Mouse (Mus musculus) mouse embryonic stem cell (cell line): ENCODE measurements around the gene Dedd2.
"Not testable (repeated sequence)": the region's sequence is repeated elsewhere in the genome, so short reads cannot be mapped to it uniquely, and the experiment has no call there.

Experiments
- in situ Hi-C, 2 experiments: fragments of 300-500 bp; cut with MboI; formaldehyde crosslinking; loops; 1 replicate in 1 of 2; 3 replicates in 1 of 2; pipeline ENCODE4 v1.14.3; 2019 to 2020; ENCODE audit warnings: low sequenced_read_pairs in 2 of 2, low pct_unique_long_range_greater_than_20kb in 1 of 2, mixed read lengths in 1 of 2; ENCODE audit not compliant: unreplicated experiment in 1 of 2

The Dedd2 gene

DNA sequence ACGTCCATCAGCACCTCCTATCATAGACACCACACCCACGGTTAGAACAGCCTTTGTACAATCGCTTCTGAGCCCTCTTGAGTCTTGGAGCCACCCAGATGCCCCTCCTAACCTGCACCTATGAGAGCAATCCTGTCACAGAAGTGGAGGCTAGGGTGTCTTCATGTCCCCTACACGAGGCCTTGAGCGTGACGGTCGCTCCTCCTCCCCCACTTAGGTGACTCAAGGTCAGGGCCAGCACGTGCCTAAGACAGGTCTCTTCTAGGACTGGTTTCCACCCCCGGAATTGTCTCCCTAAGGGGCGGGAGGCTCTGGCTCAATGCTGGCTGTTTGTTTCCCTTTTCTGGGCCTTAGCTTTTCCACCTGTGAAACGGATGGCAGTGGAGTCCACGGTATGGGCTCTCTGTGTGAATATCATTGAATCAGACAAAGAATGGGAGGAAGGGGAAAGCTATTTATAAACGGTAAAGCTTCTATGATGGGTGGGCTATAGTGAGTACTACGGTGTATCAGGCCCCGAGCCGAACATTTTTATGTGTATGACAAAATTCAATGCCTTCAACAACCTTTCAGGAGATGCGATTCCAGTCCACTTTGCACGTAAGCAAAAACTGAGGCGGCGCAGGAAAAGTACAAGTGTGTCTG, at the start of gene Dedd2:
Dedd2 (minus strand) TSS at position 159 of the 645 bp plus-strand sequence.
- in situ Hi-C loops = no loop called here

DNA sequence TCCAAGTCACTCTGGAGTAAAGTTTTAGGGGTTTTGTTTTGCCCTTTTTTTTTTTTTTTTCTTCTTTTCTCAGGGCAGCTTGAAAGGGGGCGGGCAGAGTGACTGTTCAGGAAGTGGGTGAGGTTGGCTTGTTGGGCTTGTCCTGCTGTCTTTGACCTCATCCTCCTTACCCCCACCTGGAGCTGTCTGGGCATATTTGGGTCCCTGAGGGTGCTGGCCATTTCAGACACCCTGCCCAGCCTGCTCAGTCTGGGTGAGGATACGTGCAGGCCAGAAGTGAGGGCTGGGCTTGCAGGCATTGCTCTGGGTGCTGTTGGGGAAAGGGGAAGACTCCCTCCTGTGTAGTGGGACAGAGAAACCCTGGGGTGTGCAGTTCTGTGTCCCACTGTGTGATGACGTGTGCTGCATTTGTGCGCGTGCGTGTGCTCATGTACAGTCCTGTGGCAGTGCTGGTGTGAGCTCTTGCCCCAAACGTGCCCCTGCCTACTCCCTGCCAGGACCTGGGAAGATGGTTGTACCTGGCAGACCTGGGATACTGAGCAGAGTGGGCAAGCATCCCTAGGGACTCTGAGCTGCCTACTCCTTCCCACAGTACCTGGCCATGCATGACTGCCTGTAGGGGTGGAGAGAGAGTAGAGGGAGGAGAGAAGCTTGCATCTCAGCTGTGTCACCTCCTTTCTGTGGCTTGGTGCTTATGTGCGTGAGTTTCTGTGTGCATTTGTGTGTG, 49.3 kb upstream of the Dedd2 start:
- in situ Hi-C loops = no loop called here

DNA sequence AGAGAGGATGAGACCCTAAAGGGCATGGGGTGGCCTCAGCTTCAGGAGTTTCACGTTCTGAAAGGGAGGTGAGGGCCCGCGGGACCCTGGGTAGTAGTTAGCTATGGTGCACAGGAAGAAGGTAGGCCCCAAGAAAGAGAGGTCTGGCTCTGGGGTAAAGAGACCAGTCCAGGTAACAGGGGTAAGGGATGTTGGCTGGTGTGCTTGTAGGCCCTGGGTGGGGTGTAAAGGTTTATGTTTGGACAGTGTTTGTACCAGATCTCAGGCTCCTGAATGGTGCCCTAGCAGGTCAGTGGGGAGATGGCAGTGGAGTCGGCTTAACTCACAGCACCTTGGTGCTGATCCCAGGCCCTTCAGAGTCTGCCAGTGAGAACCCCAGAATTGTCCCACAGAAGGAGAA, 48.6 kb upstream of the Dedd2 start:
- in situ Hi-C loops = no loop called here

DNA sequence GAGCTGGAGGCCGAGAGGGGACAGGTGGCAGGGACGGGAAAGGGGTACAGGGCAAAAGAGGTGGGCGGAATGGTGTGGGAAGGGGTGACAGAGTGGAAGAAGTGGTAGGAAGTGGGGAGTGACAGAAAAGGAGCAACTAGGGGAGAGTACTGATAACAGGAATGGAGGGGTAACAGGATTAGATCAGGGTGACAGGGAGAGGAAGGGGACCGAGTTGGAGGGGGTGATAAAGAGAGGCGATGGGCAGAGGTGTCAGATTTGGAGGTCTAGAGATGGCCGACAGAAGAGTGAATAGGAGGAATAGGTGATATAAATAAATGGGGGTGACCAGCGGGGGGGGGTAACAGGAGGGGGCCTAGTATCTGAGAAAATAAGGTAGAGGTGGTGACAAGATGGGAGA, 48.2 kb upstream of the Dedd2 start:
- in situ Hi-C loops = no loop called here

DNA sequence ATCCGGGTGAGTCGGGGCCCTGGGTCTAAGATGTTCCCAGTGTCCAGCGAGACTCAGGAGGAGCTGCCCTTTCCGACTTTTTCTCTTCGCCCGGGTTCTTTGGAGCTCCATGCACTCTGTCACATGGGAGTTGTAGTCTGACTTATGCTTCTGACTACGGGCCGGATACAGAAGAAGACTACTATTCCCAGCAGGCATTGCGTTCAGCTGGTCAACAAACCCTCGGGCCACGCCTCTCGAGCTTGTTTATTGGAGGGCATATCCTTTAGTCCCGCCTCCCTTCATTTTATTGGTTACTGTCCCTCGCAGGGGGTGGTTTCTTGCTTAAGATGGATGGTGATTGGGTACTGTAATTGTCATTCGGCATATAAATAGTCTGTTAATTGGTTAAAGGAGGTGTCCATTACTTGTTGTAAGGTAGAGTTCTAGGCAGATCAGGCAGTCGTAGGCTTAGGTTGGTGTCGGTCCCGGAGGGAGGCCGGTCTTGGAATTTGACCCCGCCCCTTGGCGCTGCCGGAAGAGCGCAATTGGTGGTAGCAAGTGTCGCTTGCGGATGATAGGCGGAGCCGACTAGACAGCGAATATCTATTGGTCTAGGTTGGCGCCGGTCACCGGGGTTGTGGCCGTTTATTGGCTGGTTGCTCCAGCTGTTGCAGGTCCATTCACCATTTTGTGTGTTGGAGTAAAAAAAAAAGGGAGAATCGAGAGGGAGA, 47.5 kb upstream of the Dedd2 start:
- in situ Hi-C loops = no loop called here

DNA sequence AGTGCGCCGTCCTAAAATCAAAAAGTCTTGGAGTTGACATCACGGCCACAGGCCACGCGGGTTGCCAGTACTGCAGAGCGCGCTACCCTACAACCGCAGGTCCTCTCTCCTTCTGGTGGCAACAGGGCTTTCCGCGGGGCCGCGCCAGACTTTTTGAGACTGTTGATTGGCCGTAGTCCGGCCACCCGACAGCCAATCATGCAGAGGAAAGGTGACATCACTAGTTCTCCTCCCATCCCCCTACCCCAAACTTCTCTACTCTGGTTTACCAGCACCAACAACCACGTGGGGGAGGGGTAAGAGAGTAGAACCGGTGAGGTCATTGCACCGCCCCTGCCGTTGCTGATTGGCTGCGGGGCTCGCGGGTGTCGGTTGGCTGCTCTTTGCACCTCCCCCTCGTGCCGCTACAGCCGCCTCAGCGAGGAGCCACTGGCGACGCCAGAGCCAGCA, 46.9 kb upstream of the Dedd2 start, which contains the start of gene Cic:
Cic (plus strand) TSS at position 404 of the 450 bp plus-strand sequence.
- in situ Hi-C loops = no loop called here

DNA sequence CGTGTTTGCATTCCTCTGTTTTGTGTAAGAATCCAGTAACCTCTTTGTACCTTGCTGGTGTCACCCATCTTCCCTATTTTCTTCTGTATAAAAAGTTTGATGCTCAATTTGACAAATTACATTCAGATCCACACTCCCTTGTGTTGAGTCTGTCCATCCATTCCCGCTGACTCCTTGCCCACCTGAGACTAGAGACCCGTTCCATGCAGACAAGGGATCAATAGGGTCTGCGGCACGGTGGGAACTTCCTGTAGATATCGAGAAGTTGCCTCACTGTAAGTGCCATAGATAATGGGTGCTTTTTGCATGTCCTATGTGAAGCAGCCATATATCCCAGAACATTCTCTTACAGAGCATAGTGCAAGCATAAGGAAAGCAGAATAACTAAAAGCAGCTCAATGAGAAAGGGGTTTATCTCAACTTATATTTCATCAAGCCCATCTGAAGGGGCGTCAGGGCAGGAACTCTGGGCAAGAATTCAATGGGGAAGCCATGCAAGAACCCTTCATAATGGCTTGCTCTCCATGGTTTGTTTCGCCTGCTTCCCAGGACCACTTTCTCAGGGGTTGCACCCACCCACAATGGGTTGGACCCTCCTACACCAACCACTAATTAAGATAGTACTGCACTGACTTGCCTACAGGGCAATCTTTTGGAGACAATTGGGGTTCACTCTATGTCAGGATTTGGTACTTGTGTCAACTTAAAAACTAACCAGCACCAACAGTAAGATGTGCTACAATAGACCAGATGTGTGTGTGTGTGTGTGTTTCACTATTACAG, 46.0 kb upstream of the Dedd2 start:
- in situ Hi-C loops = no loop called here

DNA sequence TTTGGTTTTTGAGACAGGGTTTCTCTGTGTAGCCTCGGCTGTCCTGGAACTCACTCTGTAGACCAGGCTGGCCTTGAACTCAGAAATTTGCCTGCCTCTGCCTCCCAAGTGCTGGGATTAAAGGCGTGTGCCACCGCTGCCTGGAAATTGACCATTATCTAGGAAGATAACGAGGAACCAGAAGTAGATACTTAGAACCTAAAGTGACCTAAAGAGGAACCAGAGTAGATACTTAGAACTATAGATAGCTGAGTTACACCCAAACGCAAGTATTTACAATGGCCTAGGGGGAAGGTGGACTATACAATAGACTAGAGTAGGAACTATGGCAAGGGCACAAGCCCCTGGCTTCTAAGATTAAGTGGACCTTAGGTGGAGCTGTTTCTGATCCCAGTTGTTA, 45.3 kb upstream of the Dedd2 start:
- in situ Hi-C loops = not testable (repeated sequence)

DNA sequence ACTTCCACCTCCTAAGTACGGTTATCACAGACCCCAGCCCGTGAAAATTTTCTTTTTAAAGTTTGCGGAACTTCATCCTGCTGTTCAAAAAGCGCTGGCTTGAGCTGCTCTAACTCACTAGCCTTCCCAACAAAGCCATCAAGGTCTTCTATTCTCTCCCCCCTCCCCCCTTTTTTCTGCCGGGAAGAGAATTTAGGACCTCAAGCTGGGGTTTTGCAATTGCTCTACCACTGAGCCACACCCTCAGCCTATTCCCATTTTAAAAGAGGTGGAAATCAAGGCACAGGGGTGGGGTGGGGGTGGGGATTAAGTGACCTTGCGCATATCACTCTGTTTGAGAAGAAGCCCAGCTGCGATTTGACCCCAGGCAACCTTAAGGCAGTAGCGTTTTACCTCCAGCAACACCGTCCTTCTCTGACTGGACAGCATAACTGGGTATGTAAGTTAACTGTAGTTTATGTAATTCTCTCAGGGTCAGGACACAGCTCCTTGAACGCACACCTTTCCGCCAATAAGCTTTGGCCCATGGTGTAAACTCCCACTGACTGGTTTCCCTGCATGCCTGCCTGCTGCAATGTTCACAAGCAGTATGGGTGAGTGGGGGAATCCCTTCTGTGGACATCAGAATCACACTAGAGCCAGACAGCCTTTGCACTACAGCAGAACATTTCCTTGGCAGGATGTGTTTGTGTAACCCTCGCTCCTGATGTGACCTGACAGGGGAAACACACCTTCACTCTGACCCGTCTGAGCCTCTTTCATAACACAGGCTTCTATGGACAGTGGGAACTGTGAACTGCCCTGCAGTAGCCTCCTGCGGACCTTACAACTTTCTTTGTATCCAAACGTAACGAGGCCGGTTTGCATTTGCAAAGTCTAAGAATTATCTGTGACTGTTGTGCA, 43.8 kb upstream of the Dedd2 start:
- in situ Hi-C loops = no loop called here

DNA sequence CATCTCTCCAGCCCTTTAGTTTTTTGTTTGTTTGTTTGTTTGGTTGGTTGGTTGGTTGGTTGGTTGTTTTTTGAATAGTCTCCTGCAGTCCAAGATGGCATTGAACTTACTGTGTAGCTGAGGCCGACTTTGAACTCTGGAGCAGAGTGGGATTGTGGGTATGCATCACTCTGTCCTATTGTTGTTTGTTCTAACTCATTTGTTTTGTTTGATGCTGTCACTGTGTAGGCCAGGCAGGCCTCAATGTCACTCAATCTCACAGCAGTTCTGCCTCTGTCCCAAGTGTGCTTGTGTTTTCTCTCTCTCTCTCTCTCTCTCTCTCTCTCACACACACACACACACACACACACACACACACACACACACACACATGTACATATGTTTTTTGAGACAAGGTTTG, 41.5 kb upstream of the Dedd2 start:
- in situ Hi-C loops = no loop called here

DNA sequence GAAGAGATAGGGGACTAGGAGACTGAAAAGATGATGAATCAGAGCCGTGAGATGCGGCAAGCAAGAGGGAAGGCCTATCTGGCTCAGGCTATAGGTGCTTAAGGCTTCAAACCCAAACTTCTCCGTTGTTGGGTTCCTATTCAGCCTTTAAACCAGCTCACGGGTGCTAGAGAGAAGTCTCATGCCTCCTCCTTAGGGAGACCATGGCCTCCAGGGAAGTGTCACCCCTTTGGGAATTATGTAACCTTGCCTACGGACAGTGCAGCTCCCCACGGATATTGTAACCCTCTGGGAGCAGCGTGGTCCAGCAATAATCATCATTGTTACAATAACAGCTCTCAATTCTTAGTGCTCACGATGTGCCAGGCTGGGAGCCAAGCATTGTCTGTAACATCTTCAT, 31.4 kb upstream of the Dedd2 start:
- in situ Hi-C loops = no loop called here

DNA sequence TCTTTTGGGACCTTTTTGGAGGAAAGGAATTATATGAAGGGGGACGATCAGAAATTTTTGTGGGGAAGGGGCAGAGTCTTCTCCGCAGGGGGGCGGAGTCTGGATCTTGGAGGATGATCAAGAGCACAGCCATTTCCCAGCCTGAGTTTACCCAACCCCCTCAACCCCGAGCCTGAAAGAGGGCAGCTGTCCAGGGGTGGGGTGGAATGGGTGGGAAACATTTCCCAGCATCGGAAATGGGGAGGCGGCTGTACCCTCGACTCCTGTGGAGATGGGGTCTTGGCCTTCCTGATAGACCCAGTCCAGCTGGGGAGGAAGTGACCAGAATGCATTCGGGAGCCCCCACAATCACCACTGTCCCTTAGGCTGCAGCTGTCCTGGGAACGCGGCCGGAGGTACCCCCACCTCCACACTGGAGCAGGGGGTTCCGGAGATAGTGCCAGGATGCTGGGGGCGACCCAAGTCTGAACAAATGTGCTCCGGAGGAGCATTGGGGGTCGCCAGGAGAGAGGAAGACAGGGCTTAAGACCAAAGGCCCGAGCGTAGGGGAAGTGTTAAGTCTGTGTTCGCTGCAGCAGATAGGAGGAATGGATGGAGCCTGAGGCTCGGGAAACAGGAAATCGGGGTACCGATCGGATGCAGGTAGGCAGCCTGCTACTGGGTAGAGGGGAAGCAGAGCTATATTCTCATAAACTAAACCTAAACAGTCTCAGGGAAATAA, 30.8 kb upstream of the Dedd2 start:
- in situ Hi-C loops = no loop called here

DNA sequence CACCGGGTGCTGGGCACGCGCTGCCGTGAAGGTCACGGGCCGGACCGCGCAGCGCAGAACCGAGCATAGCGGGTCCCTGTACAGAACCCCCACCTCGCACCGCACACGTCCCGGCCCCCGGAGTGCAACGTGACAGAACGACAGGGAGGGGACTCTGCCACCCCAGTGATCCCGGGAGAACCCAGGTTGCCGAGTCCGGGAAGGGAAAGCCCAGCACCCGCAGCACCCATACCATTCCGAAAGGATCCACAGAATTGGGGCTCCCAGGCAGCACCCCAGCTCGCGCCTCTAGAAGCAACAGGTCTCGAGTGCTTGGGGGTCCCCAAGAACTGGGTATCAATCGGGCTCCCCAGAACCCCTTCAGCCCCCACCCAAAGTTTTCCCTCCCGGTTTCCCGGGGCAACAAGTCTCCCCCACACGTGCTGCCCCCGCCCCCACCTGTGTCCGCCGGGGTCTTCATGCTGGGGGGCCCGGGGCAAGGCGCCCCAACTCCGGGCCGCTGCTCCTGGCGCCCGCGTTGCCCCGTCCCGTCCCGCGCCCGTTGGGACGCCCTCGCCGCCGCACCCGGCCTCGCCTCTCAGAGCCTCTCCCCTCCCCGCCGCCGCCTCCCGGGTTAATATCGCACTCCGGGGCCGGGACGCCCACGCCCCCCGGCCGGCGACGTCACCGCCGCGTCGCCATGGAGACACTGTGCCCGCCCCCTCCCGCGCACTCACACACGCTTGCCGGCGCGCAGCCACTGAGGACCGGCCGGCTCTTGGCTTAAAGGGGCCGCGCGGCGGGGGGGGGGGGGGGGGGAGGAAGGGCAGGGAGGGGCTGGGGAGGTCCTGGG, 29.9 kb upstream of the Dedd2 start, which contains the start of gene Erf:
Erf (minus strand) TSS at position 621 of the 832 bp plus-strand sequence.
- in situ Hi-C loops = no loop called here

DNA sequence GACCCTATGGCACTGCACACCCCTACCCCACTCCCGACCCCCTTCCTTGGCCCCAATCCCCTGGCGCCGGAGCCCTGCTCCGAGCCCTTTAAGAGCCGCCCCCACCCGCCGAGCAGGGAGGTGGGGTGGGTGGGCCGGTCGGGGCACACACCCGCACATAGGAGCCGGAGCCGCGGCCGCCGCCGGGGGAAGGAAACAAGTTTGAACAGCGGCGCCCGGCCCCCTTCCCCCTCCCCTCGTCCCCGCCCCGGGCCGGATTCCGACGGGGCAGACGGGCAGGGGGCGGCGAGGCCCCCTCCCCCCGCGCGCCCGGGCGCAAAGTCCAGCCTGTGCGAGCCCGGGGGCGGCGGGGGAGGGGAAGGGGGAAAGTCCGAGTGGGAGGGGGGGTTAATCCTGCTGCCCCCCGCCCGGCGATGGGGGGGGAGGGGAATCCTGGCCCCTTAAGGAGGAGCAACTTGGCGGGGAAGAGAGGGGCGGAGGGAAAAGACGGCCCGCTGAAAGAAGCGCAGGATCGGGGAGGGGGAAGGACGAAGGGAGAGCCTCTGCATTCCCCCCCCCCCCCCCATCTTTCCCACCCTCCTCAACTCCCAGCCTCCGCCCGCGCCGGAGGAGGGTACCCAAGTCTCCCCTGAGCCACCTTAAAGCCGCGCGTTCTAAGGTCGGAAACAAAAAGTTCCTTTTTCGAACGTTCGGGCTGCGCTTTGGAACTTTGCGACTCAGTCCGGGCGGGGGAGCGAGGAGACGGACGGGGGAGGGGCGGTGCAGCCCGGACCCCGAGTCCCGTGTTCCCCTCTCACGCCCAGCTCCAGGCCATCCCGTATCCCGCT, 29.1 kb upstream of the Dedd2 start:
- in situ Hi-C loops = no loop called here

DNA sequence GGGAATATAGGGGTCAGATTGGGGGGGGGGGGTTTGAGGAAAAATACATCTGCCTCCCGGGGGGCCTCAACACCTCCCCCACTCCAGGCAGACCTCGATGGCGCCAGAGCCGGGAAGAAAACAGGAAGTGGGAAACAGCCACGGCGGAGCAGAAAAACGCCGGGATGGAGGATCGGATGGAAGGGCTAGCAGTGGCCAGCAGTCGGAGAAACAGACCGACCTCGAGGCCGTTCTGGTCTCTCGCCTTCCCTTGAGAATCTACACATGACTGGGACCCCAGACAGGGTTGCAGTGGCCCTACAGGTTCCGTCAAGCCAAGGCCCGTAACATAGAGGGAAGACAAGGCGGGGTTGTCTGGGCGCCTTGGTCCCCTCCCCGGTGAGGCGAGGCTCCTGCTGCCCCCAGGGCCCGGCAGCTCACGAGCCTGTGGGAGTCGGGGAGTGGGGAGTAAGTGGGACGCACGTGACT, 28.5 kb upstream of the Dedd2 start:
- in situ Hi-C loops = no loop called here
